Mouse (Mus musculus) cerebellum, adult 9-11 months (tissue): ENCODE measurements around the gene Ccdc155.

Experiments
- DNase-seq: peaks from one replicate; pipeline ENCODE4 v3.0.0; 2022

The Ccdc155 gene

GRCm38 (mm10) chr7:45224826-45225225, 20.1 kb upstream of the Ccdc155 start:
- no peak for DNase-seq

DNA sequence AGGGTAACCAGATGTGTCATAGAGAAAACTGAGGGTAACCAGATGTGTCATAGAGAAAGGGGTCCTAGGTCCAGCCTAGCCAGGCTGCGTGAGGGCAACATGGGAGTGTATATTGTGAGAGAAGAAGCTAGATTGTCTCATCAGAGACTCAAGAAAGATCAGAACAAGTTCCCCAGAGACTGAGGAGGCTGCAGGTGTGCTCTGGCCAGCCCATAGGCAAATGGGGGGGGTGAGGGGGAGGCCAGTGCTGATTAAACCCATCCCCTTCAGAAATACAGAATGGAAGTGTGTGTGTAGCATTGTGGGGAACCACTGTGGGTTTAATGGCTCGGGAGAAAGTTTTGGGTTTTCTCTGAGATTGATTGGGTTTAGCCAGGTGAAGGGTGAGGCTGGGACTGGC, 17.0 kb upstream of the Ccdc155 start:
- no peak for DNase-seq

DNA sequence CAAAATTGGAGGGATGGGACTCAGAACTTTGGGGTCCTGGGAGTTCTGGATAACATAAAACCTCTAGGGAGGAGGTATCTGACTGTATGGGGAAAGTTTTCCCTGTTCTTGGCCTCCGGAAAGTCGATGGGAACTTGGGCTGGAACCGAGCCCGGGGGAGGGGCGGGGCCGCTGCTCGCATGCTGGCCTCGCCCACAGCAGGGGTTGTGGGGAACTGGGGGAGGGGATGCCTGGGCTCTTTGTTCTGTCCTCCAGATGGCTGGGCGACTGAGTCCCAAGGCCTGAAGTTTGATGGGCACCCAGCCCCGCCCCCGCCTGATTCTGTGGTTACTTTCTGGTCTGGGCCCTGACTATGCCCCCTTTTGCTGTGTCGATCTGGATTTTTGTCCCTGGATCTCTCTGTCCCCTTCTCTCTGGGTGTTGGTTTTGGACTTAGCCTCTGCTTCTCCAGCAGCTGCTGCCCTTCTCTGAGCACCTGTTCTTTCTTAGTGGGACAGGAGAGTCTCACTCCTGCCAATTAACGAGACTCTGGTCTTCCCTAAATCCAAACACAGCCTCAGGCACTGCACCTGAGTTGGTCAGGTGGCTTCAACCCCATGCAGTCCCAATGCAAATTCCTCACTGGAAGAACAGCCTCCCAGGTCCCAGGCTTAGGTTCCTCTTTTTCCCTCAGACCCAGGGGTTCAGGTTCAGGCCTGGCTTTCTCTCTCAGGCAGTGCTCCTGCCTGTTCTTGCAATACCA, 11.9 kb upstream of the Ccdc155 start:
- DNase-seq: no peak

DNA sequence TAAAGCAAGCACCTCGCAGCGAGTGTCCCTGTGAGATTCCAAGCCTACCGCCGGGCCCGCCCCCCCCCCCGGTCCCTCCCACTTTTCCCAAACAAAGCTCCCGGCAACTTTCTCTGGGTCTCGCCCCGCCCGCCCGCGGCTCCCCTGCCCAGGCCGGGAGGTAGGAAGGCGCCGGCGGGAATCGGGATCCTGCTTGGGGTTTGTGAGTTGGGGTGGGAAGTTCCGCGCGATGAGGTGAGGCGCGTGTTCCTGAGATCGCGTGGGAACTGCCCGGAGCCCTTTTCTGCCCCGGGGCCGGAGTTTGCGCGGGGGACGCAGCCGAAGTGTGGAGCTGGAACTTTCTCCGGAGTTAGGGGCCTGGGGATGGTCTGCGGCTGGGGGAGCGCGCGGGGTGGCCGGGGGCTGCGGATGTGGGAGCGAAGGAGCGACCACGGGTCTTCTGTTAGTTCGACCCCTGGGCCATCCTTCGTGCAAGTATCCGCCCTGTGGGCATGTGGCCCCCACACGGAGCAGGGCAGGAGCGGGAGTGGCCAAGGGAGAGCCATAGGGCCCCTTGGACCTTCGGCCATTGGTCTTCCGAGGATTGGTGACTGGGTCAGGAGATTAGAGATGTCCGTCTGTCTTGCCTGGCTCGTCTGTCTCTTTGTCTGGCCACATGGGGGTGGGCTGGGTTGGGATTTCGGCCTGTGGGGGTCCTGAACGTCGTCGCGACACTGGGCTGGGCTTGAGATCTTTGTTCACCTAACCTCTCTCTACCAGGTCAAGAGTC, 11.2 kb upstream of the Ccdc155 start, which contains the start of gene Tead2:
Gene Tead2 (plus strand): TSS at position 81 of the 769 bp plus-strand sequence.
- DNase-seq: no peak

DNA sequence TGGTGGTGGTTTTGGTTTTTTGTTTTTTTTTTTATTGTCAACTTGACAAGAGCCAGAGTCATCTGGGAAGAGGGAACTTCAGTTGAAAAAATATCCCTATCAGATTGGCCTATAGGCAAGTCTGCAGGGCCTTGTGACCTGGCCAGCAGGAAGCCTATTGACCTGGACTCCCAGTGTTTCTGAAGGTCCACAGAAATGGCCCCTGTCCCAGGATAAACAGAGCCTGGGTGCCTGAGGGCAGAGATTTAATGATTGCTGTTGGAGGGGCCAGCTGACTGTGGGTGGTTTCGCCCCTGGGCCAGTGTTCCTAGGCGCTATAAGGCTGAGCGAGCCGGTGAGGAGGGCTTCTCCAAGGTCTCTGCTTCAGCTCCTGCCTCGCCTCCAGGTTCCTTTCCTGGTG, 9.0 kb upstream of the Ccdc155 start:
- DNase-seq: no peak

GRCm38 (mm10) chr7:45212356-45212755, 7.7 kb upstream of the Ccdc155 start:
- no peak for DNase-seq

GRCm38 (mm10) chr7:45211851-45212251, 7.2 kb upstream of the Ccdc155 start, which contains the start of gene Dkkl1:
Gene Dkkl1, minus strand, starts transcription at chr7:45212147.
- no peak for DNase-seq

- DNase-seq: no peak
These were observed 6.4 kb upstream of the Ccdc155 start for GRCm38 (mm10) chr7:45211070-45211469.

DNA sequence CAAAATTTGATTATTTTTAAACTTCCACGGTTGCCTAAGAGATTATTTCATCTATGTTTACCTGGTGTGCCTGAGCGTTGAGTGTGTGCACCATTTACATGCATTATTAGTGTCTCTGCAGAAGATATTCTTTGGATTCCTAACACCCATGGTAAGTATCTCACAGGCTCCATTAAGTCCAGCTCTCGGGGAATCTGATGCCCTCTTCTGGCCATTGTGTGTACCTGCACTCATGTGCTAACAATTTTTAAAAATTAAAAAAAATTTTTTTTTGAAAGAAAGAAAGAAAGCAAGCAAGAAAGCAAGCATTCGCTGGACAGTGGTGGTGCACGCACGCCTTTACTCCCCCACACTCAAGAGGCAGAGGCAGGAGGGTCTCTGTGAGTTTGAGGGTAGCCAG, 3.6 kb upstream of the Ccdc155 start:
- no peak for DNase-seq

- DNase-seq: no peak
These were observed 2.0 kb downstream of the Ccdc155 start for GRCm38 (mm10) chr7:45202654-45203053.

DNA sequence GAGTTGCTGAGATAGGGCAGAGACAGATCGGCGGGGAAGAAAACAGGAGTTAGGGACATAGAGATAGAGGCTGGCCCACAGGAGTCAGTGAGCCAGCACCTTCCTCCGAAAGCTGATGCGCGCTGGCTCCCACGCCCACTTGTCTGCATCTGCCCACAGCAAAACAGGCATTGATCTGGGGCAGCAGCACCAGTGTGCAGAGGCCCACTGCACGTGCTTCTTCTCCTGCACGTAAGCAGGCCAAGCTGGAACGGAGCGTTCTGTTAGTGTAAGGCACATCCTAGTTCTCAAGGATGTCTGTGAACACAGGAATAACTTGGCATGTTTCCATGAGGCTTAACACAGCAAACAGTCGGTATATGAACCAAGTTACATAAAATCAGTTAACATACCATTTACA, 5.7 kb downstream of the Ccdc155 start:
- DNase-seq: peak; percentile 57

DNA sequence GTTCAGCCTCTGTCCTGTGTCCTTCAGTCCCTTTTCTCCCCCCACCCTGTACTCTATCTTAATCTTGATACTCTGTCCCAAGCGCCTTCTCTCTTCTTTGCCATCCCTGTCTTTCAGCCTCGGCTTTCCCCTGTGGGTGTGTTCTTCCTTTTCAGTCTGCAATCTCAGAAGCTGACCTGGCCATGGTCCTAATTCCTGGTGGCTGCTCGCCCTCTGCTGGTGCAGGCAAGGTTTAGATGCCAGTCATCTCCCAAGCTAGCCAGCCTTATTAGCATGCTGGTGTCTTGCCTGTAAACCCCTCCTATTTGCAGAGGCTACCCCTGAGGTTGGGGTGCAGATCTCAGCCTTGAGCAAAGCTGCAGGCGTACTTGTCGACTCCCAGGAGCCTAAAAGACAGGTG, 6.3 kb downstream of the Ccdc155 start:
- peak; percentile 93 for DNase-seq

DNA sequence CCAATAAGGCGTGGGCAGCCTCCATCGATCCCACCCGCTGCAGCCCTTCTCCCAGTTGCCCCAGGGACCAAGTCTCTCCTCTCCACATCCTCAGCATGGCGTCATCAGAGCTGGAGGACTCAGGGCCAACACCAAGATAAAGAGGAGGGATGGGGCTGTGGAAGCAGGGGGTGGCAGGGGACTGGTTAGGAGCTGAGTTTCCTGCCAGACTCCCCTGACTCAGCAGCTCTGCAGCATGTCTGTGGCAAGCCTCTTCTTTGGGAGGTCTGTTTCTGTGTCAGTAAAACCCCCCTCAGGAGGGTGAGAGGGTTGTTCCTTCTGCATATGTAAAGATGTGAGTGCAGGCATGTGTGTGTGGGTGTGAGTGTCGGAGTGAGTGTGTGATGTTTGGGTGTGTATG, 7.7 kb downstream of the Ccdc155 start:
- DNase-seq: peak; percentile 52

- DNase-seq: no peak
These were observed 8.5 kb downstream of the Ccdc155 start for GRCm38 (mm10) chr7:45196176-45196535.

- peak; percentile 80 for DNase-seq
These were observed 9.1 kb downstream of the Ccdc155 start for GRCm38 (mm10) chr7:45195341-45196175.

DNA sequence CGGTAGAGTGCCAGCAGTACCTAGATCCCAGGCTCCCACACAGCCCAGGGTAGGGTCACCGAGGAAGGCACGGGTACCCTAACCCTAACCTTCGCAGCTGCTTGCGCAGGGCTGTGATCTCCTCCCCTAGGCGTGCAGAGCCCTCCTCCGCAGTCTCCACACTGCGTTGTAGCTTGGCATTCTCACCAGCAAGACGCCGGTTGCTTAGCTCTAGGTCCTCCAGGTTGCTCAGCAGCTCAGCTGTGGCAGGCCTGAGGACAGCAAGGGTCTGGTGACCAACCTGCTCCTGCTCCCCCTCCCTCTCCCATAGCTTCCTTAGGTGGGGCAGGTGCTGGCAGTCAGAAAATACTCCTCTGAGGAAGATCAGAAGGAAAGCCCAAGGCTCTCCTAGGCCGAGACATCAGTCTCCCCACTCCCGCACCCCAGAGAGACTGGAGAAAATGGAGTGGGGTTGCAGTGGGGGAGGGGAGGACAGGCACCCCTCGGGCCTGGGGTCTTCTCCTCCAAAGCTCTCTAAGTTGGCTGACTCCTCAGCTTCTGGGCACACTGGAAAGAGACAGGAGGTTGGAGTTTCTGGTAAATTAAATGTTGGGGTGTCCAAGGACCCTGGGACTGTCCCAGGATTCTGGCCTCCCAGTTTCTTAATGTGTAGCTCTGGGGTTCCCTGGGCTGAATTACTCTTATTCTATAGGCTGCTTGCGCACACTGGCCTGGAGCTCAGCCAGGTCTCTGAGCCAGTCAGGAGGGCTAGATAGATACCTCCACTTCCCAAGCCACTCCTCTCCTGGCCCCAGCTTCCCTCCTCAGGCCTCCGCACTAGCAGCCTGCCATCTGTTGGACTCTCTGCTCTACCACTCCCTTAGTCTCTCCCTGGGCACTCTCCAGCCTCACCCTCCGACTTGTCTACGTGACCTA, 10.6 kb downstream of the Ccdc155 start:
- DNase-seq: peak; percentile 84

GRCm38 (mm10) chr7:45193406-45193805, 11.3 kb downstream of the Ccdc155 start:
- DNase-seq: peak; percentile 85

GRCm38 (mm10) chr7:45192585-45193310, 11.9 kb downstream of the Ccdc155 start:
- peak; percentile 71 for DNase-seq

GRCm38 (mm10) chr7:45191803-45192363, 12.8 kb downstream of the Ccdc155 start:
- peak; percentile 93 for DNase-seq

GRCm38 (mm10) chr7:45191161-45191560, 13.5 kb downstream of the Ccdc155 start:
- no peak for DNase-seq

GRCm38 (mm10) chr7:45190186-45190585, 14.5 kb downstream of the Ccdc155 start:
- DNase-seq: no peak
